Mouse (Mus musculus) midbrain, embryonic 16.5 days (tissue): ENCODE data around the gene Sec62. TPM values are rescaled to one million over a fixed set of nuclear protein-coding genes. Genes with fewer than 3 reads are reported as not detected.

ENCODE experiments used
- ATAC-seq: fragments of 200-750 bp; cut with Nextera tagmentation; 2 replicates; pipeline ENCODE4 v1.8.0; 2017; ENCODE audit warnings: moderate TSS enrichment
- H3K27ac ChIP-seq: fragments of 300-500 bp; sonication (generic); 2 replicates; pipeline ENCODE4 v1.5.1; 2014; ENCODE audit warnings: mild to moderate bottlenecking, low read length, mixed read lengths
- H3K27me3 ChIP-seq: fragments of 300-500 bp; sonication (generic); 2 replicates; pipeline ENCODE4 v1.6.1; 2014; ENCODE audit warnings: low read depth, low read length, mixed read lengths; ENCODE audit not compliant: control insufficient read depth, insufficient read depth
- H3K36me3 ChIP-seq: fragments of 300-500 bp; sonication (generic); 2 replicates; pipeline ENCODE4 v1.6.1; 2014; ENCODE audit warnings: mild to moderate bottlenecking, low read length, moderate library complexity, mixed read lengths; ENCODE audit not compliant: control insufficient read depth, insufficient read depth
- H3K4me1 ChIP-seq: fragments of 300-500 bp; sonication (generic); 2 replicates; pipeline ENCODE4 v1.6.1; 2014; ENCODE audit warnings: mild to moderate bottlenecking, low read length, mixed read lengths; ENCODE audit not compliant: control insufficient read depth, insufficient read depth
- H3K4me2 ChIP-seq: fragments of 300-500 bp; sonication (generic); 2 replicates; pipeline ENCODE4 v1.6.1; 2014; ENCODE audit warnings: mild to moderate bottlenecking, low read length, mixed read lengths
- H3K4me3 ChIP-seq: fragments of 300-500 bp; sonication (generic); 2 replicates; pipeline ENCODE4 v1.5.1; 2014; ENCODE audit warnings: low read depth, mild to moderate bottlenecking, low read length, moderate library complexity, mixed read lengths
- H3K9ac ChIP-seq: fragments of 300-500 bp; sonication (generic); 2 replicates; pipeline ENCODE4 v1.6.1; 2014; ENCODE audit warnings: low read depth, low read length, mixed read lengths
- H3K9me3 ChIP-seq: fragments of 300-500 bp; sonication (generic); replicated peaks from 2 replicates; pipeline ENCODE4 v1.6.1; 2014; ENCODE audit warnings: mild to moderate bottlenecking, low read length, mixed read lengths; ENCODE audit not compliant: control insufficient read depth, poor library complexity, severe bottlenecking
- WGBS: fragments of 180-500 bp; shearing (Covaris S2); extraction: QIAGEN DNeasy Blood & Tissue Kit; methylation state at CpG from one replicate; pipeline ENCODE4 v1.1.7; 2014; 5-methylcytosine and 5-hydroxymethylcytosine counted together
- polyA plus RNA-seq: library from polyadenylated mRNA; unstranded; fragments of >200 nt; fragmentation: Nextera tagmentation; extraction: Ambion mirVana; gene quantifications from 2 replicates; pipeline ENCODE4 v1.2.1, GENCODE M21; 2015

Gene Sec62
- 82.8 and 83.6 TPM in 2 replicates for polyA plus RNA-seq

GRCm38 (mm10) chr3:30792737-30793402 lies at the start of gene Sec62:
Gene Sec62, plus strand, starts transcription at chr3:30792875.
- H3K27ac ChIP-seq = peak within 1 kb of the TSS; percentile 95
- no peaks in the 10 kb centered on the region for H3K36me3 ChIP-seq
- peaks cover 8% of the 10 kb centered on the region for H3K4me1 ChIP-seq
- ATAC-seq = peak; percentile 99
- peak within 1 kb of the TSS; percentile 79 for H3K4me3 ChIP-seq
- H3K27me3 ChIP-seq = no peaks in the 10 kb centered on the region
- H3K4me2 ChIP-seq = peak within 1 kb of the TSS; percentile 58
- H3K9ac ChIP-seq = peak within 1 kb of the TSS; percentile 98
- WGBS = under 1% methylated on average over 57 of the region's 62 CpGs
- no peaks in the 10 kb centered on the region for H3K9me3 ChIP-seq

- Histone ChIP-seq H3K4me1 (no peaks in the 10 kb centered on the region), H3K36me3 (no peaks in the 10 kb centered on the region), H3K4me2 (no peak overlapping the region), H3K27ac (no peak overlapping the region), H3K9me3 (0 out of 2 replicates have a peak, but pooled peaks cover 2% of the 10 kb centered on the region), H3K4me3 (no peak overlapping the region), H3K27me3 (no peaks in the 10 kb centered on the region), H3K9ac (no peak overlapping the region)
- 93% methylated on average over 7 of the region's 7 CpGs for WGBS
- ATAC-seq = no peak
Measured at GRCm38 (mm10) chr3:30742891-30743290, 49.8 kb upstream of the Sec62 start.

- H3K9me3 ChIP-seq = 0 out of 2 replicates have a peak, but pooled peaks cover 2% of the 10 kb centered on the region
- H3K27ac ChIP-seq = no peak within 1 kb of the TSS
- H3K4me1 ChIP-seq = no peaks in the 10 kb centered on the region
- WGBS = 75% methylated on average over 7 of the region's 7 CpGs
- no peaks in the 10 kb centered on the region for H3K27me3 ChIP-seq
- no peak for ATAC-seq
- no peak within 1 kb of the TSS for H3K4me2 ChIP-seq
- no peak within 1 kb of the TSS for H3K9ac ChIP-seq
- H3K4me3 ChIP-seq = no peak within 1 kb of the TSS
- no peaks in the 10 kb centered on the region for H3K36me3 ChIP-seq
Measured at GRCm38 (mm10) chr3:30746006-30746405, 46.7 kb upstream of the Sec62 start, which contains the start of gene Samd7. Gene Samd7, plus strand, starts transcription at chr3:30746293.

GRCm38 (mm10) chr3:30748316-30748715 lies 44.4 kb upstream of the Sec62 start:
- 90% methylated on average over 9 of the region's 9 CpGs for WGBS
- no peaks in the 10 kb centered on the region for H3K4me1 ChIP-seq
- H3K9ac ChIP-seq = no peak overlapping the region
- H3K4me3 ChIP-seq = no peak overlapping the region
- H3K27me3 ChIP-seq = no peaks in the 10 kb centered on the region
- no peak overlapping the region for H3K27ac ChIP-seq
- no peak overlapping the region for H3K4me2 ChIP-seq
- ATAC-seq = no peak
- H3K9me3 ChIP-seq = 0 out of 2 replicates have a peak, but pooled peaks cover 2% of the 10 kb centered on the region
- H3K36me3 ChIP-seq = no peaks in the 10 kb centered on the region

GRCm38 (mm10) chr3:30754696-30755095 lies 38.0 kb upstream of the Sec62 start:
- H3K9ac ChIP-seq = no peak overlapping the region
- H3K4me1 ChIP-seq = no peaks in the 10 kb centered on the region
- H3K9me3 ChIP-seq = no peaks in the 10 kb centered on the region
- 93% methylated on average over 4 of the region's 4 CpGs for WGBS
- H3K4me2 ChIP-seq = no peak overlapping the region
- no peaks in the 10 kb centered on the region for H3K36me3 ChIP-seq
- ATAC-seq = no peak
- H3K27ac ChIP-seq = no peak overlapping the region
- no peak overlapping the region for H3K4me3 ChIP-seq
- H3K27me3 ChIP-seq = no peaks in the 10 kb centered on the region

GRCm38 (mm10) chr3:30764877-30765276 lies 27.8 kb upstream of the Sec62 start:
- Histone ChIP-seq H3K4me3 (no peak overlapping the region), H3K4me1 (no peaks in the 10 kb centered on the region), H3K27ac (no peak overlapping the region), H3K4me2 (no peak overlapping the region), H3K9ac (no peak overlapping the region), H3K9me3 (no peaks in the 10 kb centered on the region), H3K27me3 (no peaks in the 10 kb centered on the region), H3K36me3 (no peaks in the 10 kb centered on the region)
- WGBS = 87% methylated on average over 4 of the region's 4 CpGs
- no peak for ATAC-seq

- H3K9ac ChIP-seq = no peak overlapping the region
- H3K4me1 ChIP-seq = no peaks in the 10 kb centered on the region
- H3K27me3 ChIP-seq = no peaks in the 10 kb centered on the region
- no peaks in the 10 kb centered on the region for H3K9me3 ChIP-seq
- H3K4me2 ChIP-seq = no peak overlapping the region
- H3K4me3 ChIP-seq = no peak overlapping the region
- H3K27ac ChIP-seq = no peak overlapping the region
- WGBS = 82% methylated on average over 10 of the region's 10 CpGs
- no peak for ATAC-seq
- no peaks in the 10 kb centered on the region for H3K36me3 ChIP-seq
Measured at GRCm38 (mm10) chr3:30765311-30766027, 27.2 kb upstream of the Sec62 start.

GRCm38 (mm10) chr3:30766177-30766576 lies 26.5 kb upstream of the Sec62 start:
- no peaks in the 10 kb centered on the region for H3K27me3 ChIP-seq
- no peak overlapping the region for H3K4me2 ChIP-seq
- H3K9ac ChIP-seq = no peak overlapping the region
- no peaks in the 10 kb centered on the region for H3K9me3 ChIP-seq
- H3K4me3 ChIP-seq = no peak overlapping the region
- 75% methylated on average over 7 of the region's 7 CpGs for WGBS
- no peak overlapping the region for H3K27ac ChIP-seq
- H3K36me3 ChIP-seq = no peaks in the 10 kb centered on the region
- ATAC-seq = no peak
- no peaks in the 10 kb centered on the region for H3K4me1 ChIP-seq

GRCm38 (mm10) chr3:30767271-30767670 lies 25.4 kb upstream of the Sec62 start:
- H3K4me1 ChIP-seq = no peaks in the 10 kb centered on the region
- no peak for ATAC-seq
- no peaks in the 10 kb centered on the region for H3K36me3 ChIP-seq
- no peak overlapping the region for H3K27ac ChIP-seq
- H3K4me2 ChIP-seq = no peak overlapping the region
- no peaks in the 10 kb centered on the region for H3K27me3 ChIP-seq
- no peak overlapping the region for H3K4me3 ChIP-seq
- H3K9ac ChIP-seq = no peak overlapping the region
- 93% methylated on average over 6 of the region's 6 CpGs for WGBS
- no peaks in the 10 kb centered on the region for H3K9me3 ChIP-seq
